Mouse (Mus musculus): ENCODE measurements around the gene Zdhhc24. TPM values are rescaled to one million over a fixed set of nuclear protein-coding genes. Genes with fewer than 3 reads are reported as not detected.
A peak's percentile ranks its signal among the peaks of the same experiment; 100 is the strongest.

Gene Zdhhc24
- 9.1 and 10.5 TPM in 2 replicates for polyA plus RNA-seq (2015; fragmentation: Nextera tagmentation; extraction: Ambion mirVana)

GRCm38 (mm10) chr19:4878405-4879323 is at the start of gene Zdhhc24:
Gene Zdhhc24, plus strand, starts transcription at chr19:4878668.
- Histone ChIP-seq H3K4me2 (ENCODE audit: low read depth, low read length) (peak within 1 kb of the TSS; percentile 73), H3K27me3 (ENCODE audit: control insufficient read depth, insufficient read depth, low read length) (no peaks in the 10 kb centered on the region), H3K9ac (ENCODE audit: low read length) (peak within 1 kb of the TSS; percentile 88), H3K27ac (ENCODE audit: low read length) (peak within 1 kb of the TSS; percentile 37), H3K9me3 (replicated peaks; ENCODE audit: control insufficient read depth, low read length) (no peaks in the 10 kb centered on the region), H3K4me3 (ENCODE audit: low read length) (peak within 1 kb of the TSS; percentile 87), H3K4me1 (ENCODE audit: control insufficient read depth, insufficient read depth, low read length) (peaks cover 10% of the 10 kb centered on the region), H3K36me3 (ENCODE audit: control insufficient read depth, insufficient read depth) (no peaks in the 10 kb centered on the region)
- WGBS = 1% methylated on average over 52 of the region's 52 CpGs
- ATAC-seq (replicated peaks; ENCODE audit: extremely low read depth, insufficient read depth, low FRiP score) = peak; percentile 99

DNA sequence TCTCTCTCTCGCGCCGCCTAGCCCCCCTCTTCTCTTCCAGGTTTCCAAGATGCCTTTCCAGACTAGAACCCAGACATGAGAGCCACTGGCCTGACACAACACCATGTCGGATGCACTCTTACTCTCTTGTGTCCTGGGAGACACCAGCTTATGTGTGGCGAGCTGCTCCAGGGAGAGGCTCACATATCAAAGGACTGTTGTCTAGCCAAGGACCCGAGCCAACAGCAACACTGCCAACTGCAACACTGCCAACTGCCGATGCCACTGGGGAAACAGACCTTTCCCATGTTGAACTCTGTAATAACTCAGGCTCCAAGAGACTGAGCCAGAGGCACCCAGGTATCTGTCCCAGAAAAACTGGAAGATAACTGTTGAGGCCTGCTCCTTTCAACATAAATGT is 49.3 kb upstream of the Zdhhc24 start:
- H3K9ac ChIP-seq (ENCODE audit: low read length) = no peak overlapping the region
- 59% methylated on average over 7 of the region's 7 CpGs for WGBS
- H3K4me3 ChIP-seq (ENCODE audit: low read length) = no peak overlapping the region
- H3K36me3 ChIP-seq (ENCODE audit: control insufficient read depth, insufficient read depth) = peaks cover 10% of the 10 kb centered on the region
- H3K9me3 ChIP-seq (replicated peaks; ENCODE audit: control insufficient read depth, low read length) = no peaks in the 10 kb centered on the region
- no peak for ATAC-seq (replicated peaks; ENCODE audit: extremely low read depth, insufficient read depth, low FRiP score)
- H3K27me3 ChIP-seq (ENCODE audit: control insufficient read depth, insufficient read depth, low read length) = no peaks in the 10 kb centered on the region
- no peaks in the 10 kb centered on the region for H3K4me1 ChIP-seq (ENCODE audit: control insufficient read depth, insufficient read depth, low read length)
- no peak overlapping the region for H3K4me2 ChIP-seq (ENCODE audit: low read depth, low read length)
- H3K27ac ChIP-seq (ENCODE audit: low read length) = no peak overlapping the region

GRCm38 (mm10) chr19:4833977-4834376 is 44.5 kb upstream of the Zdhhc24 start:
- Histone ChIP-seq H3K27ac (ENCODE audit: low read length) (no peak overlapping the region), H3K9me3 (replicated peaks; ENCODE audit: control insufficient read depth, low read length) (no peaks in the 10 kb centered on the region), H3K9ac (ENCODE audit: low read length) (no peak overlapping the region), H3K4me2 (ENCODE audit: low read depth, low read length) (no peak overlapping the region), H3K27me3 (ENCODE audit: control insufficient read depth, insufficient read depth, low read length) (no peaks in the 10 kb centered on the region), H3K4me3 (ENCODE audit: low read length) (no peak overlapping the region), H3K36me3 (ENCODE audit: control insufficient read depth, insufficient read depth) (peaks cover 4% of the 10 kb centered on the region; the same call in 1 of the 2 replicates), H3K4me1 (ENCODE audit: control insufficient read depth, insufficient read depth, low read length) (peaks cover 5% of the 10 kb centered on the region)
- WGBS = 87% methylated on average over 8 of the region's 8 CpGs
- no peak for ATAC-seq (replicated peaks; ENCODE audit: extremely low read depth, insufficient read depth, low FRiP score)

DNA sequence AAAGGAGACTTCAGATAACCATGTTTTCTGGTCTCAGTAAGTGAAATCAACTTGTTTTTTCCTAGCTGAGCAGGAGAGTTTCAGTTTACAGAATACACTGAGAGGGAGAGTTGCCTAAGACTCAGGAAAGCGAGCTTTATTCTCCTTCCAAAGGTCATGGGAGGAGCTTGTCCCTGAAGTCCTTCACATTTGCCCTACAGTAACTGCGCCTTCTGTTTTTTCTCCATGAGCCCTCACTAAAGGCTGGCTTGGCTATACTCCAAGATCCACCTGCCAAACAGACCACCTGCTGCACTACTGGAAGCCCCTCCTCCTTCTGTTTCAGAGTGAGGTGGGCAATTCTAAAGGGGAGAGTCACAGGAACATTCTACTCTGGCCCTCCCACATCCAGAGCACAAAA is 42.4 kb upstream of the Zdhhc24 start:
- Histone ChIP-seq H3K4me1 (ENCODE audit: control insufficient read depth, insufficient read depth, low read length) (peaks cover 10% of the 10 kb centered on the region), H3K27me3 (ENCODE audit: control insufficient read depth, insufficient read depth, low read length) (peaks cover 9% of the 10 kb centered on the region; the same call in 1 of the 2 replicates), H3K4me2 (ENCODE audit: low read depth, low read length) (no peak overlapping the region), H3K36me3 (ENCODE audit: control insufficient read depth, insufficient read depth) (0 out of 2 replicates have a peak, but pooled peaks cover 4% of the 10 kb centered on the region), H3K9me3 (replicated peaks; ENCODE audit: control insufficient read depth, low read length) (no peaks in the 10 kb centered on the region), H3K4me3 (ENCODE audit: low read length) (no peak overlapping the region), H3K9ac (ENCODE audit: low read length) (no peak overlapping the region), H3K27ac (ENCODE audit: low read length) (no peak overlapping the region)
- WGBS = 67% methylated on average over 2 of the region's 2 CpGs
- ATAC-seq (replicated peaks; ENCODE audit: extremely low read depth, insufficient read depth, low FRiP score) = no peak

DNA sequence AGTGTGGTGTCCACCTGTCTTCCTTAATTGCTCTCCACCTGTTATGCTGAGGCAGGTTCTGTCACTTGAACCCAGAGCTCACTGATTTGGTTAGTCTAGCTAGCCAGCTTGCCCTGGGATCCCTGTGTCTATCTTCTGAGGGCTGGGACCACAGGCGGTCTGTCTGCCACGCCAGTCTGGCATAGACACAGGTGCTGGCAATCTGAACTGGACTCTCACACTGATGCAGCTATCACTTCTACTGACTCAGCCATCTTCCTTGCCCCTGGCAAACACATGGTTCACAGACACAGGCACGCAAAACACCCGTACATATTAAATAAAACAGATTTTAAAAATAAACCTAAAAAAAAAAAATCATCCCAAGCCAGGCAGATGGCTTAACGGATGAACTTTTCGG is 41.4 kb upstream of the Zdhhc24 start:
- Histone ChIP-seq H3K4me1 (ENCODE audit: control insufficient read depth, insufficient read depth, low read length) (peaks cover 10% of the 10 kb centered on the region), H3K9ac (ENCODE audit: low read length) (no peak overlapping the region), H3K4me3 (ENCODE audit: low read length) (no peak overlapping the region), H3K4me2 (ENCODE audit: low read depth, low read length) (no peak overlapping the region), H3K27me3 (ENCODE audit: control insufficient read depth, insufficient read depth, low read length) (peaks cover 9% of the 10 kb centered on the region; the same call in 1 of the 2 replicates), H3K27ac (ENCODE audit: low read length) (no peak overlapping the region), H3K9me3 (replicated peaks; ENCODE audit: control insufficient read depth, low read length) (no peaks in the 10 kb centered on the region), H3K36me3 (ENCODE audit: control insufficient read depth, insufficient read depth) (0 out of 2 replicates have a peak, but pooled peaks cover 4% of the 10 kb centered on the region)
- ATAC-seq (replicated peaks; ENCODE audit: extremely low read depth, insufficient read depth, low FRiP score) = no peak
- 91% methylated on average over 6 of the region's 6 CpGs for WGBS

- peaks cover 12% of the 10 kb centered on the region; the same call in 1 of the 2 replicates for H3K27me3 ChIP-seq (ENCODE audit: control insufficient read depth, insufficient read depth, low read length)
- H3K4me2 ChIP-seq (ENCODE audit: low read depth, low read length) = peak overlapping the region; percentile 99
- H3K27ac ChIP-seq (ENCODE audit: low read length) = no peak overlapping the region
- no peaks in the 10 kb centered on the region for H3K9me3 ChIP-seq (replicated peaks; ENCODE audit: control insufficient read depth, low read length)
- 28% methylated on average over 10 of the region's 10 CpGs for WGBS
- ATAC-seq (replicated peaks; ENCODE audit: extremely low read depth, insufficient read depth, low FRiP score) = no peak
- no peaks in the 10 kb centered on the region for H3K36me3 ChIP-seq (ENCODE audit: control insufficient read depth, insufficient read depth)
- peak overlapping the region; percentile 81 for H3K9ac ChIP-seq (ENCODE audit: low read length)
- peak overlapping the region; percentile 81 for H3K4me3 ChIP-seq (ENCODE audit: low read length)
- peaks cover 10% of the 10 kb centered on the region for H3K4me1 ChIP-seq (ENCODE audit: control insufficient read depth, insufficient read depth, low read length)
Observed at GRCm38 (mm10) chr19:4838526-4839140, 39.8 kb upstream of the Zdhhc24 start.

DNA sequence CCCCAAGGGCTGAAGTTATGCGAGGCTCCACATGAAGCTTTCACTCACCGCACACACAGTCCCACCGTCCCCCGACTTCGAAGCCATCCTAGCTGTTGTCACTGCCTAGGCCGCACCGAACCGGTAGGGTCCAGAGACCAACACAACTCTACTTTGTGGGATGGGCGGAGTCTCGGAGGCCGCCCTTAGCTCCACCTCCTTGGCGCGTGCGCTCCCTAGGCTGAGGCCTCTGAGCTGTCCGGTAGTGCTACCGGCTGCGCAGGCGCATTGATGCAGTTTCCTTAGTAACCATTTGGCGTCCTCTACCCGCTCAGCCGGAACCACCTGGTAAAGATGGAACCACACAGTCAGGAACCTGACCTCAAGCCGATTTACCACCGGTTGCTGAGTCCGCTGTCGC is 39.3 kb upstream of the Zdhhc24 start, which contains the start of the genes Ccs and Ccdc87:
Gene Ccs, minus strand, starts transcription at position 184 of the 400 bp plus-strand sequence.
Gene Ccdc87, plus strand, starts transcription at position 218 of the 400 bp plus-strand sequence.
- peaks cover 10% of the 10 kb centered on the region for H3K4me1 ChIP-seq (ENCODE audit: control insufficient read depth, insufficient read depth, low read length)
- H3K4me2 ChIP-seq (ENCODE audit: low read depth, low read length) = peak within 1 kb of the TSS; percentile 99
- peak within 1 kb of the TSS; percentile 81 for H3K9ac ChIP-seq (ENCODE audit: low read length)
- ATAC-seq (replicated peaks; ENCODE audit: extremely low read depth, insufficient read depth, low FRiP score) = peak; percentile 99
- H3K27ac ChIP-seq (ENCODE audit: low read length) = no peak within 1 kb of the TSS
- under 1% methylated on average over 25 of the region's 25 CpGs for WGBS
- H3K4me3 ChIP-seq (ENCODE audit: low read length) = peak within 1 kb of the TSS; percentile 81
- H3K9me3 ChIP-seq (replicated peaks; ENCODE audit: control insufficient read depth, low read length) = no peaks in the 10 kb centered on the region
- peaks cover 12% of the 10 kb centered on the region; the same call in 1 of the 2 replicates for H3K27me3 ChIP-seq (ENCODE audit: control insufficient read depth, insufficient read depth, low read length)
- H3K36me3 ChIP-seq (ENCODE audit: control insufficient read depth, insufficient read depth) = no peaks in the 10 kb centered on the region

GRCm38 (mm10) chr19:4840848-4841247 is 37.6 kb upstream of the Zdhhc24 start:
- WGBS = 71% methylated on average over 9 of the region's 9 CpGs
- Histone ChIP-seq H3K27ac (ENCODE audit: low read length) (no peak overlapping the region), H3K9me3 (replicated peaks; ENCODE audit: control insufficient read depth, low read length) (no peaks in the 10 kb centered on the region), H3K9ac (ENCODE audit: low read length) (no peak overlapping the region), H3K4me2 (ENCODE audit: low read depth, low read length) (no peak overlapping the region), H3K4me1 (ENCODE audit: control insufficient read depth, insufficient read depth, low read length) (peaks cover 10% of the 10 kb centered on the region), H3K27me3 (ENCODE audit: control insufficient read depth, insufficient read depth, low read length) (peaks cover 12% of the 10 kb centered on the region; the same call in 1 of the 2 replicates), H3K36me3 (ENCODE audit: control insufficient read depth, insufficient read depth) (no peaks in the 10 kb centered on the region), H3K4me3 (ENCODE audit: low read length) (no peak overlapping the region)
- no peak for ATAC-seq (replicated peaks; ENCODE audit: extremely low read depth, insufficient read depth, low FRiP score)
